Mouse (Mus musculus) kidney, postnatal 25 days (tissue): ENCODE data around the gene Pxdn.
A peak's percentile ranks its signal among the peaks of the same experiment; 100 is the strongest.

ENCODE experiments used
- DNase-seq, 2 experiments: peaks; one replicate each; pipeline ENCODE4 v3.0.0; 2021; ENCODE audit warnings: mixed read lengths in 2 of 2

Pxdn gene

DNA sequence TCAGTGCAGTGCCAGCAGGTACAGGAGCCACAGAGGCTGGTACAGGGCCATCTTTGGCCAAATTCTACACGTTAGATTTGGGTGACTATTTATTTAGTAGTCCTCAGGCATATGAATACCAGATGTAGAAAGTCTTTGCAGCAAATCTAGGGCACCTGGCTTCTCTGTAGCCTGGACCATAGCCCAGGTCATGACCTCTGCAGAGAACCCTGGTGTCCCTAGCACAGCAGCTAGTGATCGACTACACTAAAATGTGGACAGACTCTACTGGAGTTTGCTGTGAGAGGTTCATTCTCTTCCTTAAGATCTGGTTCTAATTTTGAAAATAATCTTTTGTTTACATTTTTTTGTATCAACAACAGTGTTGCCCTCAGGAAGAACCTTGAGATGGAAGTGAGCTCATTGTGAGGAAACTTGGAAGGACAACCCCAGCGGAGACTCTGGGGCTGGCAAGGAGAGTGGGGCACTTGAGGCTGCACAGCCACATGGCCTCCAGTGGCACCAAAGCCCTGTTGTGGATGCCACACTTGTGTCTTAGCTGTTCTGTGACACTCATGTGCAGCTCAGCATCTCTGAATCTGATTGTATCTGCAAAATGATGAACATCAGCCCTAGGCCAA is 90.4 kb downstream of the Pxdn start:
- peak in 1 of 2 experiments; percentile 16 for DNase-seq

DNA sequence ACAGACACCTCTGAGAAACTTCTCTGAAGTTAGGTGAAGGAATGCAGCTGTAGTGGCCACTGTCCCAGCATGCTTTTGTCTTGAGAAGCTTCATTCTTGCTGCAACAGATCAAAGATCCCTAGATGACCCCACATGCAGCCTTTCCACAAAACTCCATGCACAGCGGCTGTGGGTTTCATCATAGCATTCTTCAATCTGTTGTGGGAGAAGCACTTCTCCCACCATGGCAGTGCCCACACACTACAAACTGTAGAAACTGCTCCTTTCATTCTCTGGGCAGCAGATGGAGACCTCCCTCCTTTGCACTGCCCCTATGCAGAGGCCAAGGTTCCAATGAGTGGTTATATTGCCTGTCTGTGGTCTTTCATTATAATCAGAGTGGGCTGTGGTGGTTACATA is 91.7 kb downstream of the Pxdn start:
- DNase-seq: no peak

DNA sequence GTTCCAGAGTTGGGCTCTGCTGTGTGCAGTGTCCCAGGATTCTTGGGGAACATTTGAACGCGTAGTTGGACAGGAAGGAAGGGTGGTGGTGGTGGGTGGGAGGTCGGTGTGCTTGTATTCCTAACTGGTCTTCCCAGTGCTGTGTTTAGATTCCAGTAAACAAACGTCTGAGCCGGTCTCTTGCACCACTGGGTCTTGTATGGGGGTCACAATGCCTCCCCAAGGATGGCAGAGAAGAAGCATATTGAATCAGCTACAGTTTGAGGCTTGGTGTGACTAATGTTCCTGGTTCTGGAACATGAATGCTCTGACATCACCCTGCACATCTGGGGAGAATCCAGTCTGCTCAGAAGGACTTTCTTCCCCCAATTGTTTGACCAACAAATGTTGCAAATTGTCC is 93.2 kb downstream of the Pxdn start:
- peak in 1 of 2 experiments; percentile 10 for DNase-seq

DNA sequence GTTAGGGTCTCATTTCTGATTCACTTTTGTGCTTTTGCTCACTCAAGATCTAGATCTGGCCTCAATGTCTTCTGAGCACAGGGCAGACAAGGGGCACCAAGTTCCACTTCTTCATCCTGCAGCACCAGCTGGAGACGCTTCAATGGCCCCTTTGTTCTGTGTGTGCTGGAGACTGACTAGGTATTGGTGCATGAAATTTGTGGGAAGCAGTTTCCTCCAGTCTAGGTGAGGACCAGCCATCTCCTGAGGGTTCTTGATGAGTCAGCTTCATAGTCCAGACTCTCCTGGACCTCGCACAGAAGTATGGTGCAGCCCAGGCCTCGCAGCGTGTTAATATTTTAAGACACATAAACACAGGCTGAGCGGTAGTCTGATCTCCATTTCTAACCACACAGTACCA is 97.3 kb downstream of the Pxdn start:
- DNase-seq: peak in 1 of 2 experiments; percentile 8

DNA sequence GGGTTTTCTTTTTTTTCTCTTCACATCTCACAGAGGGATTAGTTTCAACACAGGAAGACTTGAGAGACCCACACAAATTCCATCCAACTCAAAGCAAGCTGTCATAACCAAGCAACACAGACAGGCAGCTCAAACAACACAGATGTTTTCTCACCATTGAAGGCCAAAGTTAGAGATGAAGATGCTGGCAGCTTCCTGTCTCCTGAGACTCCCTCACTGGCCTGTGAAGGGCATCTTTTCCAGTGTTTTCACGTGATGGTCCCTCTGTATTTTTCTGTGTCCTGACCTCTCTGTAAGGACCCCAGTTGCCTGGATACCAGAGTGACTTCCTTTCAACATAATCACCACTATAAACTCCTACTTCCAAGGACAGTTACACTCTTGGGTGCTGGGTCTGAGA is 98.0 kb downstream of the Pxdn start:
- DNase-seq: no peak

DNA sequence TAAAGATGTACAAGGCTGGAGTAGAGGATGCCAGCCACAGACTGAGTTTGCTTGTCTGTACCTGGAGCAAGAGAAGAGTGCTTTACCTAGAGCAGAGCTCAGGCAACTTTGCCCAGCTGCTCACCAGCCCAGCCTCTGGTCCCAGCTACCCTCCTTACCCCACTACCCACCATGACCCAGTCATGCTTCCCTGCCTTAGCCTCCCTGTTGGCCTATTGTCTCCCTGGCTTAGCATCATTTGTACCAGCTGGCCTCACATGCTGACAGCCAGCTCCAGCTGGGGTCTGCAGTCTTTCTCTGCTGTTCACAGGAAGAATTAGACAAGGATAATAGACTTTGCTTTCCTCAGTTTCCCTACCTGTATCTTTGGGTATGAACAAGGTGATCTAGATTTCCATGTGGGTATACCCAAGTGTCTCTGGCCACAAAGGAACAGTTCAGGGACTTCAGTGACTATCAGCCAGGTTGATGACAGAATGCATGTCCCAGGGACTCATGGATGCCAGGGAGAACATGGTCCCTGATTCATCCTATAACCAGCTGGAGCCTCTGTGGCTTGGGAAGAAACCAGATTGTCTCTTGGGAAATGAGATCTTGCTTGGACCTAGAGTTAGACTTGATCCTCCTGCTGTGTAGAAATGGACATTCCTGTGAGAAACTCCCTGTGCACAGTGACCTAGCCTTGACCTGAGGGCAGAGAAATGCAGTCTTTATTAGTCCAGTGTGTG is 98.6 kb downstream of the Pxdn start:
- DNase-seq: peak in 1 of 2 experiments; percentile 18

DNA sequence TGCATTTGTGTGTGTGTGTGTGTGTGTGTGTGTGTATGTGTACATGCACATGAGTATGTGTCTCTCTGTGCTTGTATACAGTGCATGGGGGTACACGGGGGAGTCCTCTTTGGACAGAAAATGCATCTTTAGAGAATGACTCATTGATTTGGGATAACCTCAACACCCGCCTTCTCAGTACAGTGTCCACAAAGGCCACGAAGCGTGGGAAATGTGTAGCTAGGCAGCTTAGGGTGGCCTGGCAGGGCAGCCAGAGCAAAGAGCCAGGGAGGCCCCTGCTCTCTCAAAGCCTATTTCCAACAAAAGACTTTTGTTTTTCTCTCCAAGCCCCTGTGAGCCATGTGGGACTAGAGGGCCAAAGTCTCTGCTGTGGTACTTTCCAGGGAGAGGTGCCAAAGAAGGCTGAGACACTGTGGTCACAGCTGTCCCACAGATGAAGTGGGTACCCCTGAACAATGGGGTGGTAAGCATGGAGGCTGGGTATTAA is 99.2 kb downstream of the Pxdn start:
- DNase-seq: peak in 1 of 2 experiments; percentile 6

DNA sequence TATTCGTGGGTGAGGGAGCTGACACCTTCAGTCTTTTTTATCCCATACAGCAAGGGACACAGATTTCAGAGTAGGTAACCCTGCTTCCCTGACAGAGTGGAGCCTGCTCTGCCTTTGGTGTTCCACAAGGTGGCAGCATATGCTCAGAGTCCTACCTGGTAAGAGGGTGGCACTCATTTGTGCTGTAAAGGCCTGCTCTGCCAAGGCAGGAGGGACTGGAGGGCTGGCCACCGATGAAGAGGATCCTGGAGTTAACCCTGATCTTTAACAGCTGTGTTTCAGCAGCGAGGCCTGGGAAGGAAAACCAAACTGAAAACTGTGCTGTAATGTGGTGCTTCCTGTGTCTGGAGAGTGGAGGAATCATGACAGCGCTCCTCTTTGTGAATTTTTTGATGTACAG is 102.2 kb downstream of the Pxdn start:
- peak; percentile 58 to 67 for DNase-seq

DNA sequence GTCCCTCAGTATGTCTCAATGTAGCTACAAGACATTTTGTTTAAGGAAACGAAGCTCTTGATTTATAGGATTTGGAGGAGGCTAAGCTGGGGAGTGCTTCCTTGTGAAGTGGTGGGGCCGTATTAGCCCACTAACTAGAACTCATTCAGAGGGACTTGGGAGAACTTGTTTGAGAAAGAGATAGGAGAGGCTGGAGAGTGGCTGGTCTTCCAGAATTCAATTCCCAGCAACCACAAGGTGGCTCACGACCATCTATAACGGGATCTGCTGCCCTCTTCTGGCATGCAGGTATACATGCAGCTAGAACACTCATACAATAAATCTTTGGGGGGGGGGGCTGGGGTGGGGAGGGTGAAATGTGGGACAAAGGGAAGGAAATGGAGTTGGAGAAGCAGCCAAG is 102.7 kb downstream of the Pxdn start:
- DNase-seq: peak; percentile 61 to 70

DNA sequence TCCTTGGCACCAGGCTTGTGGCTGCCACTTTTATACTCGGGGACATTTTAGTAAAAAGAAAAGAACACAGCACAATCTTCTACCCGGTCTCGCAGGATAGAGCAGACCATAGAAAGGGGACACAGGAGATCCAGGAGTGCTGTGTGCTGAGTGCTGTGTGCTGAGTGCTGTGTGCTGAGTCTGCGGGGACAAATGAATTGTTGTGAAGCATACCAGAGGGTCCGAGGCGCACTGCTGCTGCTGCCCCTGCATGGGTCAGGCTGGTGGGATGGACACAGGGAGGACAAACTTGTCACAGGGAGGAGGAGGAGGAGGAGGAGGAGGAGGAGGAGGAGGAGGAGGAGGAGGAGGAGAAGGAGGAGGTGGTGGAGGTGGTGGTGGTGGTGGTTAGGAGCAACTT is 111.4 kb downstream of the Pxdn start:
- no peak for DNase-seq

DNA sequence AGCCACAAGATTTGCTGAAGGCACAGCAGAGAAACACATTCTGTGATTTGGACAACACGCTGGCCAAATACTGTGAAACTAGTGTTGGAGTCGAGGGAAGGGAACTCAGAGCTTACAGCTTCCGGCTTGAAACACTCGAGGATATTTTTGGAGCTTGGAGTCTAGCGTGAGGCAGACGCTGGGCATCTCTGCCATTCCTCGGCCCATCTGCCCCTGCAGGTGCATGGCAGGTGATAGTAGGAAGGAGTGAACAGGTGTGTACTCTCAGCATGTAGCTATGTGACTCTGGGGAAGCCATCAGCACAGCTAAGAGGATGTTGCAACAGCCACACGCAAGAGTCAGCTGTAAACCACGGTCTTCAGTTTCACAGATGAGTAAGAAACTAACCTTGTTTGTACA is 112.4 kb downstream of the Pxdn start:
- DNase-seq: no peak

DNA sequence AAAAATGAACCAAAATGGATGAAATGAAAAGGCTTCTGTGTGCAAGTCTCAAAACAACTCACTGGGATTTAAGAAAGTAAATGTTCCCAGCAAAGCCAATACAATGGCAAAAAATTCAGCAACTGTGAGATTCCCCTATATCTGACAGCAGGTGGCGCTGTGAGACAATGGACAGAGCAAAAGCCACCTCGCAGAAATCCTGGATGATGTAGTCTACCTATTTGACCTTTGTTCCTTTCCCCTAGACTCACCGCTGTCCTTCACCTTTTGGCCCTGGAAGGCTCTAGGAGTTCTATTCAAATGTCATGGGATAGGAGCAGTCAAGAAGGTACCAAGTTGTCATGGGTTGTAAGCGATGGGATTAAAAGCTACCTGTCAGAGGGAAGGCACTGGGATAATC is 112.8 kb downstream of the Pxdn start:
- DNase-seq: peak in 1 of 2 experiments; percentile 75

DNA sequence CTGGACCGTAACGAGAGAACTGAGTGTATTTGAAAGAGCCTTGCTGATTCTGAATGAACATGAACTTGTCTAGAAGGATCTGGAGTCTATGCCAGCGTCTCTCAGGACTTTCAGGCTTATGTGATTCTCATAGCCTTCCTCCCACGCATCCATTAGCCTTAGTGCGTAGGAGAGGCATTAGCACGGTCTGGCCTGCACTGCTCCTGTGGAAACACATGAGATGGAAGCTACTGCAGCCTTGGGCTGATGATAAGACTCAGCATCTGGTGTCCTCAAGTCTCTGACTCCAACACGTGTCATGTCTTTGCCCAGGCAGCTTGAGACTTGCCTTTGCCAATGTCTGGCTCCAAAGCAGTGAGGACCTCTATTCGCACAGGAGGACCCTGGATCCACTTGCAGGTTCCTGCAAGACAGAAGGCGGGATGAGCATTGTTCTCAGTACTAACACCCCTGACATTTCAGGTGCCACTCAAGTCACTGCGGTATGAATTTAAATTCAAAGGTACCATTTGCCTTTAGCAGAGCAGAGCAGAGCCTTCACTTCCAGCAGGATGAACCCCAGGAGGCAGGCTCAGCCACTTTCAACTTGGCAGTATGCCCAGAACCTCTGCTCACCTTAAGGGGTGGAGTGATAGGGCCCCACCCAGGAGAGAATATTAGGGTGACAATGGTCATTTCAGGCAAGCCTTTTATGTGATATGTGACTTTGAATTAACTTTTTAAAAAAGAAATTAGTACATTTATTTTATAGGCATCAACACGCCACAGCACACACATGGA is 117.5 kb downstream of the Pxdn start:
- DNase-seq: no peak

DNA sequence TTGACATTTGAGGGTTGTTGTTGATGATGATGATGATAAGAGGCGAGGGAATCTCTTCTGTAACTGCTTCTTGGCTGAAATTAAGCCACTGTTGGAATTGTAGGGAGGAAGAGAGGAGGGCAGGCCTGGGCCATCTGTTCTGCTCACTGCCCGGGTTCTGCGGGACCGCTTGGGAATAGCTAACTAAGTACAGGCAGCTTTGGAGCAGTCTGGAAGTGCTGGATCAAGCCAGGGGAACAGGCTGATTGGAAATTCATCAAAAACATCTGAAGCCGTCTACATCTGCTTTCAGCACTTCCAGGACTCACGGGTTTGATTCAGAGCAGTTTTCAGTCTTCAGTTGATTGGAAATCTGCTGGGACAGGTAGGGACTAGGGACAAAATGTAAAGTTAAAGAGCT is 120.6 kb downstream of the Pxdn start:
- DNase-seq: no peak

DNA sequence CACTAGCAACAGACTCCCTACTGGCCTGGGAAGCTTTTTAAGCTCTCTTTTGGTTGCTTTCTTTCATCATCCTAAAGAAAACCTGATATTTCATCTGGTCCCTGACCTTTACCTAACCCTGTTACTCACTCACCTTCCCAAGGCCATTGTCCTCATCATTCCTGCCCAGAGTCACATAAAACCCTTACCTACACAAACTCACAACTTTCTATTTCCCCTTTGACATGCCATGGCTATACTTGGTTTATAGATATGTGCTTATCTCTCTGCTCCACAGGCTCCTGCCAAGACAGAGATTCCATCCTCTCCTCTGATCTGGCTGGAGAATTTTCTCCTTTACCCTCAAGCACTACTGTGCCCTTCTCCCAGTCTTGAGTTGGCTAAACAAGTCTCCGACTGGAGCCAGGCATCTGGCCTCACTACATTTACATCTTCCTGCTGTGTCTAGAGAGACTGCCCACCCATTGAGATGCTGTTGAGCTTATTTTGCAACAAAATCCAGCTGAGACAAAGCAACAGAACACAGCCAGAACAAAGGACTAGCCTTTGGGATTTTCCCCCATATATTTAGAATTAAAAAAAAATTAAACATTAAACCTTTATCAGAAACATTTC is 124.2 kb downstream of the Pxdn start:
- no peak for DNase-seq

DNA sequence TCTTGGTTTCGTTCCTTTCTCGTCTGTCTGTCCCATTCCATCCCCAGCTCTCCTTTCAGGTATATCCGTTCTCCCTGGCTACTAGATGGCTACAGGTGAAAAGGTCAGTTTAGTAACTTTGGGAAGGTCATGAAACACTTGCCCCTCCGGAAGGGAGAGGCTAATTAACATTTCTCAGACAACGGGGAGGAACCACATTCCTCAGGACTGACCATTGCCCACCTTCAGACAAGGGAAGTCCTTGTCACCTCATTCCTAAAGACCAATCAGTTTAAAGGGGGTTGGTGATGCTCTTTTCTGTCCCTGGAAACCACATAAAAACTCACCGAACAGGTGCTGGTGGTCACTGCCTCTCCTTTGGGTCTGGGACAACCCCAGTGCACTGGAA is 124.7 kb downstream of the Pxdn start:
- no peak for DNase-seq
